Mouse (Mus musculus) liver, postnatal 0 days (tissue): Measurements from ENCODE around the gene 0610010K14Rik.

Experiments used
- CTCF ChIP-seq: sonication (generic); IDR thresholded peaks from 2 replicates; pipeline ENCODE4 v1.5.1; 2016; ENCODE audit warnings: antibody characterized with exemption, low read depth
- EP300 ChIP-seq: IDR thresholded peaks from 2 replicates; pipeline ENCODE4 v1.6.1; 2016; ENCODE audit warnings: antibody characterized with exemption, low read depth, mild to moderate bottlenecking

- no peak for TF ChIP-seq CTCF
- no peak for TF ChIP-seq EP300
Observed at GRCm38 (mm10) chr11:70265819-70266218, 28.1 kb upstream of the 0610010K14Rik start.
